Mouse (Mus musculus) T-helper 17 cell (primary cell): Measurements from ENCODE around the gene Tmx1.

Experiments
- in situ Hi-C, 2 experiments: fragments of 300-600 bp; cut with MboI, MseI; formaldehyde crosslinking; loops; 1 replicate in 1 of 2; 2 replicates in 1 of 2; pipeline ENCODE4 v1.15.1; 2025; ENCODE audit warnings: high pct_unique_total_duplicates in 2 of 2

The Tmx1 gene

DNA sequence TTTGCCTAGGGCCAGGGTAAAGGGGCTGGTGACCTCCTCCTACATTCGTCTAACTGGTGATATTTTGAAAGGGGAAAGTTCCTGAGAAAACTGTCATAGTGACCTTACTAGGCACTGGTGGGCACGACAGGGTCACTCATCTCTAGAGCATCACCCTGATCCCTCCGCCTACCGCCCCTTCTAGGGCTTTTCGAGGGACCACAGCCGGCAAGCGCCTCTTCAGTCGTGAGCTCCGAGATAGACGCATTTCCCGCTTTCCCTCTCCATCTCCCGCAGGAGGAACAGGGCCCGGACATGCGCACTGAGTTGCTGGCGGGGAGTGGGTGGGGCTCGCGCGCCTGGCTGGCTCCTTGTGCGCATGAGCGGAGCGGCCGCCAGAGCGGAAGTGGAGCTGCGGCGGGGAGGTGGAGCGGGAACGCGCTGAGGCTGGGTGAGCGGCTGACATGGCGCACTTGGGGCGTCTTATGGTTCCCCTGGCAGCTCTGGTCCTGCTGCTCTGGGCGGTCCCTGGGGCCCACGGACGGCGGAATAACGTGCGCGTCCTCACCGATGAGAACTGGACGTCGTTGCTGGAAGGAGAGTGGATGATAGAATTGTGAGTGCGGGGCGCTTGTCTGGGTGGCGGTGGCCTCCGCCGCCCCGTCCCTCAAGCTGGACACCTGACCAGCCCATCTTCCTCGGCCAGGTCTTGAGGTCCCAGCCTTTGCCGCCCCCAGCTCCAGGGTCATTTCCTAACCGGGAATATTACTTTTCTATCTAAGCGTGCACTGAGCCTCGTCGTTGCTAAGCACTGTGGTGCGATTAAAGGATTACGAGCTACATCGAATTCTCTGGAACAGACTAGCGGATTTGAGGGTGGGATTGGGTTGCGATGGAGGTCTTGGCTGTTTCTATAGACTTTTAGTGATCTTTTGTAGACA lies at the start of gene Tmx1:
TSS of gene Tmx1 (plus strand) at position 370 of the 920 bp plus-strand sequence.
- in situ Hi-C loops, result no loop called here

- in situ Hi-C loops, result no loop called here
Measured at GRCm38 (mm10) chr12:70404327-70404726, 48.6 kb upstream of the Tmx1 start.

DNA sequence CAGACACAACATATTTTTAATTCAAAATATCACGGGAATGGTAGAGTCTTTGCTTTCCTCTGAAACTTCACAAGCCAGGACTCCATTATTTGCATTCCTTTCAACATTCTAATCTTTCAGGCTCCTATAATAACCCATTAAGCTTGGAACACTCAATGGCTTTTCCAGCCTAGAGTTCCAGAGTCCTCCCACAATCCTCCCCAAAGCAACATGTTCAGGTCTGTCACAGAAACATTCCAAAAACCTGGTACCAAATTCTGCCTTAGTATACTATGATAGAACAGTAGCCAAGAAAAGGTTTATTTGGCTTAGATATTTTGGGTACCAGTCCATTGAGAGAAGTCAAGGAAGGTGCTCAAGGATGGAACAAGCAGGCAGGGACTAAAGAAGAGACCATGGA lies 44.5 kb upstream of the Tmx1 start:
- in situ Hi-C loops, result no loop called here

DNA sequence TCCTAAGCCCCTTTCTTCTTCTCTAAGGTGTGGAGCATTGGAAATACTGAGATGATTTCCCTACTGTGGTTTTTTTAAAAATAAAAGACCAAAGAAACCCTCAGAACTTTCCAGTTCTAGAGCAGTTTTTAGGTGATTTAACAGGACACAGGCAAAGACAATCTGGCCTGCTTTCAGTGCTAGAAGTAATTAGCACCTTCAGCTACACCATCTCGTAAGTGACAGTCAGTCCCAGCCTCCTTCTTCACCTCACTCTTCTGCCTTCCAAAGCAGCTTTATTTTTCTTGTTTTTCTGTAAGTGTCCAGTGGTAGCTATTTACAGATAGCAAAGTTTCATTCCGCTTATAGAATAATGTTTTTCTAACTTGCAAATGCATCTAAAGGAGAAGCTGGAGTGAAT lies 43.3 kb upstream of the Tmx1 start:
- in situ Hi-C loops, result no loop called here

DNA sequence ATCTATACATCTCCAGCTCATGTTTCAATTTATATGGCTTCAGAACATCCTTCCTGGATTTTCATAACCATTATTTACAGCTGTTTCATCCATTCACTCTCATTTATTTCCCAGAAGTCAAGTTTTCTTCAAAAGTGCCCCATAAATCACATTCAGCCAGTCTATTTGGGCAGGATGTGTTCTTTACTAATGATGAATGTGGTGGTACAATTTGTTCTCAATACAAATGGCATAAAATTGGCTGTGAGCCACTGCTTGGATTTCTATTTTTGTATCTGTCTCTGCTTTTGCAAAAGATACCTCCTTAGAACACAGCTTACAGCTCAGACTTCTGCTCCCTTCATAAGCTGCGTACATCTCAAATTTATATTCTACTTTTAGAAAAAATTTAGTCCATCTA lies 32.7 kb upstream of the Tmx1 start:
- in situ Hi-C loops, result no loop called here

GRCm38 (mm10) chr12:70421028-70421427 lies 31.9 kb upstream of the Tmx1 start:
- in situ Hi-C loops, result no loop called here

DNA sequence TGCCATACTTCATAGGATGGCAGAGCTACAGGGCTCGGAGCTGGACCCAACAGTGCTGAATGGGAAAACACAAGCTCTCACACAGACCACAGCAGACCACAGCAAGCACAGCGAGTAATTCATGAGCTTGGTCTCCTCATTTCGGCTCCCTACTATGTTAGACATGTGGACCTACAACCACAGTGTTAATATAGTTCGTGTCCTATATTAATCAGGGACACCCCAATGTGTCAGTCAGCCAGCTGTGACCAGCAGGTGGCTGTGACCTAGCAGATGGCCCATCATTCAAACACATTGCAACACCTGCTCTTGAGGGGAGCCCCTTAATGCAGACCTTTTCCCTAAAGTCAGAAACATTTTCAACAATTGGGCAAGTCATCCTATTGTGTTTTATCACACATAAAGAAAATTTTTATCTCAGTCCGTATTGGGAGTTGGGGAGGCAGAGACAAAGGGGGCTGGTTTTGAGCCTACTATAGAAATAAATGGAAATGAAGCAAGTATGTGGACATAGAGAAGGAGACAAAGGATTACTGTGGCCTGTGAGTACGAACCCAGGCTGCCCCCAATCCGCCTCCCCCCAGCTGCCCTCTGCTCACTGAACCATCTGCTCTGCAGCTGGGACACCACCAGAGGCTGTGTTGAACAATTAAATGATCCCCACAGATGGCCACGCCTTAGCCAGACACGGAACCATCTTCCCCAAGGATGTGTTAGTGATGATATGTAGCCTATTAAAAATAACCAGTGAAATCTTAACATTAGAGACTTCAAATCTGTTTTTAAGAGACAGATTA lies 30.4 kb upstream of the Tmx1 start:
- in situ Hi-C loops, result no loop called here

DNA sequence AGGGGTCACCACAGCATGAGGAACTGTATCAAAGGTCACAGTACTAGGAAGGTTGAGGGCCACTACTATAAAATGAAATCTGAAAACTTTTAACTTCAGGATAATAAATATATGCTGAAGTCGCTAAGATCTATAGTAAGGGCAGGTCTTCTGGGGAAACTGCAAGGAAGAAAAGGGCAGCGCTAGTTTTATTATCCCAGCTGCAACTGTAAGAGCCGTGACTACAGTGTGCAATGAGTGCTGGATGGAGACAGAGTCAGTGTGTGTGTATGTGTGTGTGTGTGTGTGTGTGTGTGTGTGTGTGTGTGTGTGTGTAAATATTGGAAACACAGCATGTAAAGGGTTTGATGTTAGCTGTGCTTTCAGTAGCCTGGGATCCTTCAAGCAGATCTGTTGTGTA lies 25.0 kb upstream of the Tmx1 start:
- in situ Hi-C loops, result no loop called here

DNA sequence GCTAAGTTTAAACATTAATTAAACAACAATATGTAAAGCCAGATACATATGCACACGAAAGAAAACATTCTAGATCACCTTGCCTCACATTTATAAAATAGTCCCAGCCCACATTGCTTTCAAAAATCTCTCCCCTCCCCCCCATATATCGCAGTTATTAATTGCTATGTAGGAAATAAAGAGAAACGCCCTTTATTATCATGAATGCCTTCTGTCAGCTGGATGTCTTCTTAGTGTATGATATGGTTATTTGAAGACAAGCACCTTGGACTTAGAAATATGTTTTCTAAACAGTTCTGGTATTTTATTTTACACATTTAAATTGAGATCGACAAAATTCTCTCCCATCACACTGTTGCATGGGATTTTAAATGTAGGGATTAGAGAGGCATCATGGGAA lies 23.3 kb upstream of the Tmx1 start:
- in situ Hi-C loops, result loop anchor here (5.0 kb wide), 3 partner anchors 77 to 197 kb away; partner anchors contain the start of gene Pygl (in 1 of the 2)

DNA sequence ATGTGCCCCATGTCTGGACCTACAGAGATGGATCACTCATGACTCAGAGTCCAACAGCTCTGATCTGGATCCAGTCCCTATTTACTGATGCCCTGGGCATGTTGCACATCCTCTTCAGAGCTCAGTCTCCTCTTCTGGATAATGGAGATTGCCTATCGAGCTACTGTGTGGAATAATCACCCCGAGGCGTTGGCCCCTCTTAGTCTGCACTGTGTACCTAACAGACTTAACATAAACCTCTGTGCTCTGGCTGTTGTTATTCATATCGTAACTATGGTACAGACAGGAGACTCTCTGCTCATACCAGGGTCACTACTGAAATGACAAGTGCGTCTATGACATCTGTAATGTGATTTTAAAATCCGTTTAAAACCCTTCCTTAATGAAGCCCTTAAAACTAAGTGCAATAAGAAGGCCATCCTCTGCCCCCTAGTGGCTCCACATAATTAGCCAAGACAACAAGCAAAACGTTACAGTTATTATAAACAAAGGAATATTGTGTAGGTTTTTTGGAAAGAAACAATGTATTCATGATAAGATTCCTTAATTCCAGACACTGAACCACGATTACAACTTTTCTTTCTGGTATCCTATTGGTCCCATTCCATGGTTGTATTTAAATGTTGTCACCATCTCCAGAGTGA lies 22.5 kb upstream of the Tmx1 start:
- in situ Hi-C loops, result loop anchor here (5.0 kb wide), 3 partner anchors 78 to 198 kb away; partner anchors contain the start of gene Pygl (in 1 of the 2)

GRCm38 (mm10) chr12:70431428-70431827 lies 21.5 kb upstream of the Tmx1 start:
- in situ Hi-C loops, result loop anchor here (5.0 kb wide), 3 partner anchors 79 to 199 kb away; partner anchors contain the start of gene Pygl (in 1 of the 2)

- in situ Hi-C loops, result no loop called here
Measured at GRCm38 (mm10) chr12:70449961-70450360, 2.9 kb upstream of the Tmx1 start.

DNA sequence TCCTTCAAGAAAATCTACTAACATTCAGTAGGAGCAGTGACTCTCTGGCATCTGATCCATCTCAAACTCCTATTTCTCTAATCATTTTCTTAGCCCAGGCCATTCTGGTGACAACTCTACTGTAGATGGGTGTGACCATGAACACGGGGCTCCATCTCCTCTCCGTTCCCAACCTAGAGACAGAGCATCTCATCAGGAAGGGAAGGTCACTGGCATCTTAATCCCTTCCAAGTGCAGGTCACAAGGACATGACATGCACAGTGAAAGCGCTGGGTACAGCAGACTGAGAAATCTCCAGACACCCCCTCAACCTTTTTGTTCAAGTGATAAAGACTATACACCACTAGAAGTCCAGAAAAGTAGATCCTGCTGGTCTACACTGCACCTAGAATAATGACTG lies 1.4 kb upstream of the Tmx1 start:
- in situ Hi-C loops, result no loop called here

DNA sequence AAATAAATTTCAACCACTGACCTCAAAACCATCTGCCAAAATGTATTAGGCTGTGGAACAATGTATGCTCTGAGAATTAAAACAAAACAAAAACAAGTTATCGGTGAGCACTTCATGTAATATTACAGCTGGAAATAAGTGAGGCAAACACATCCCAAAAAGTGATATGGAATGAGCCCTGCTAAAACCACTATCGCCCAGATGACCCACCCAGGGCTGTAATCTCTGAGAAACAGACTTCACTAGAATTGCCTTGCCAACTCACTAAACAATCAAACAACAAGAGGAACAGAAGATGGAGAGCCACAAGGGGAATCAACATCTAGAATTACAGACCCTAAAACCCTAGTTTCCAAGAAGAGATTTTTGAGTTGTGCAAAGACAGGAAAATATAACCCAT lies 752 bp upstream of the Tmx1 start:
- in situ Hi-C loops, result no loop called here

- in situ Hi-C loops, result no loop called here
Measured at GRCm38 (mm10) chr12:70455226-70455625, 2.3 kb downstream of the Tmx1 start.

DNA sequence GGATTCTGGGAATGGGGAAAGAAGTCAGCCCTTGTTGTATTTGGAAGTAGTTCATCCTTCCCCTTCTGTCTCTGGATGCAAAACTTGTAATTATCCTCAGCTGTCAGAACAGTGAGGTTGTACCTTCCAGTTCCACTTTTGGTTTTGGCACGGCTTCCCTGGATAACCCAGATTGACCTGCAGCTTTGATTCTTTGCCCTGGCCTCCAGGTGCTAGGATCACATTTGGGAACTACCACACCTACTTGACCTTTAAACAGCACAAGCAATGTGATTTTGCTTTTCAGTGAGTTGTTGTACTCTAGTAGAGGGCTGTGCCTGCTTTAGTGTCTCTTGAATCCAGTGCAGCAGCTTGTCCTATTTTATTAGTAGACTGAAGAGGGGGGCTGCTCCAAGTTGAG lies 6.7 kb downstream of the Tmx1 start:
- in situ Hi-C loops, result no loop called here

DNA sequence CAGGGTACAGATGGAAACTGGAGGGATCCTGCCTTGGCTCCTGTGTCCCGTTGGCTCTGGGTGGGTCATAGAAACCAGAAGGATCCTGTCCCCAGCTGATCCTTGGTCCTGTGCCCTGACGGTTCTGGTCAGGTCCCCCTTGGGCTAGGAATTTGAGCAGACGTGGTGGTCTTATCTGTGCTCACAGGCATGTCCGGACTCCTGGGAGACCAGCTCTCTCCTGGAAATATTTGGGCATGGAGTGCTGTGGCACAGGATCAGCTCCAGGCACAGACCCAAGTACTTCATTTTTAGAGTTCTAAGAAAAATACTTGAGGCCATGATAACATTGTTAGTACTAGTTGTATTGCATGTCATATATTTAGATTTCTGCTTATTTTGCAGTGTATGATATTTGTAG lies 11.1 kb downstream of the Tmx1 start:
- in situ Hi-C loops, result no loop called here

GRCm38 (mm10) chr12:70475336-70475735 lies 22.4 kb downstream of the Tmx1 start:
- in situ Hi-C loops, result loop anchor here in 1 of 2 experiments (25.0 kb wide), 1 partner anchor 587 kb away; no protein-coding TSS in a partner anchor

- in situ Hi-C loops, result loop anchor here in 1 of 2 experiments (25.0 kb wide), 1 partner anchor 585 kb away; no protein-coding TSS in a partner anchor
Measured at GRCm38 (mm10) chr12:70476884-70477576, 24.1 kb downstream of the Tmx1 start.

DNA sequence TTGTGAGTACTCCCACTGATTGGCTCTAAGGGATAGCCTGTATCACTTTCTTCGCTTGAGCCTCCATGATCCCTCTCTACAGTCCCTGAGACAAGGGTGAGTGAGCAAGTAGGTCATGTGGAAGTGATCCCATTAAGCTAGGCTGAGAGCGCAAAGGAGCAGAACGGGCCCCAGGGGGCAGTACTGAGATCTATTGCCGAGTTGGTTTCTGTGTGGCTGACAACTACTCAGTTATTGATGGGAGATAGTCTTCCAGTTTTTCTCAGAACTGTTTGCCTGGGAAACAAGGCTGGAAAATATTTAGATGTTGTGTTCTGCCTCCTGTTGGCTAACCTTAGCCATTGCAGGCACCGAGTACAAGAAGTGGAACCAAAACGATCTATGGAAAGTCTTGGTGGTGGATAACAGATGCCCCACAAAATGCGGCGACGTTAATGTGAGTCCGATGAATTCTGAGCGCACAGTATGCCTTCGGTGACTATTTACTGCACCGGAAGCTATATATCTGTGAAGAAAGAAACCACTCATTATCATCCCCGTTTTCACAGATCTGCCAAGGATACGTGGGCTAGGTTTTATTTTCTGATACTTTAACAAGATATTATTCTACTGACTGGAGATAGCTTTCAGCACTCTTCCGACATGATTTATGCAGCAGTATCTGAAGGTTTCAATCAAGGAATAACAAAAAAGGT lies 24.8 kb downstream of the Tmx1 start:
- in situ Hi-C loops, result loop anchor here in 1 of 2 experiments (25.0 kb wide), 1 partner anchor 585 kb away; no protein-coding TSS in a partner anchor
